Mouse (Mus musculus): ENCODE data around the gene Gp1ba. TPM values are rescaled to one million over a fixed set of nuclear protein-coding genes. Genes with fewer than 3 reads are reported as not detected.
A peak's percentile ranks its signal among the peaks of the same experiment; 100 is the strongest.

Gp1ba gene
- total RNA-seq, 2 experiments from 2014 or later = not detected

DNA sequence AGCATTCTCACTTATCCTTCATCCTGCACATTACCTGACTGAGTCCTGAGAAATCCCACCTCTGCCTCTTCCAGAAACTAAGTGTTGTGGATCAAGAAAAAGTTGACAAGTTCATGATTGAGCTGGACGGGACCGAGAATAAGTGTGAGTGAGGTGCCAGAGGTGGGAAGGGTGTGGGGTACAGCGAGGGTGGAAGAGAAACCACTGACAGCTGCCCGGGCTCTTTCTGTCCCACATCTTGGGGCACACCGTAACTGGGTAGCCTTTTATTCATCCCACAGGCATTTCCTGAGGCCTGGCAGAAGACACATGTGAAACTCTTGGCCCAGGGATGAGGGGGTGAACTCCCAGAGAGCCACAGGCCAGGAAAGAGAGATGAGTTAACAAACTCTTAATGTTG, 19.6 kb downstream of the Gp1ba start:
- no peak overlapping the region for H3K4me3 ChIP-seq
- TF ChIP-seq CTCF (conservative IDR thresholded peaks at IDR 0.05) = no peak

DNA sequence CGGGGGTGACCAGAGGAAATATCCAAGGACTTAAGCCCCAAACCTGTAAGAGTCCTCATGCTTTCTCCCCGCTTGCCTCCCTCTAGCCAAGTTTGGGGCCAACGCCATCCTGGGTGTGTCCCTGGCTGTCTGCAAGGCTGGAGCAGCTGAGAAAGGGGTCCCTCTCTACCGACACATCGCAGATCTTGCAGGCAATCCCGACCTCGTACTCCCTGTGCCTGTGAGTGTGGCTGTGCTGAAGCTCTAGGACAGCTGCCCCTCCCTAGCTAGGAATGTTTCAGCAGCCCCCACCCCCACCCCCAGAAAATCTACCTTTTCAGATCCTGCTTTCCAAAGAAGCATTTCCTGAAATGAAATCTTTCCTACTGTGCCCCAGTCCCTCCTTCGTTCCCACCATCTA, 20.0 kb downstream of the Gp1ba start:
- H3K4me3 ChIP-seq = no peak overlapping the region
- H3K27ac ChIP-seq = no peak overlapping the region
- TF ChIP-seq CTCF (conservative IDR thresholded peaks at IDR 0.05) = no peak
- DNase-seq (ENCODE audit: low spot score in 2 of 2) = no peak

More for the DNA sequence above, 19.6 kb downstream of the Gp1ba start:
- H3K27ac ChIP-seq = no peak overlapping the region
- no peak for DNase-seq (ENCODE audit: low spot score in 2 of 2)

DNA sequence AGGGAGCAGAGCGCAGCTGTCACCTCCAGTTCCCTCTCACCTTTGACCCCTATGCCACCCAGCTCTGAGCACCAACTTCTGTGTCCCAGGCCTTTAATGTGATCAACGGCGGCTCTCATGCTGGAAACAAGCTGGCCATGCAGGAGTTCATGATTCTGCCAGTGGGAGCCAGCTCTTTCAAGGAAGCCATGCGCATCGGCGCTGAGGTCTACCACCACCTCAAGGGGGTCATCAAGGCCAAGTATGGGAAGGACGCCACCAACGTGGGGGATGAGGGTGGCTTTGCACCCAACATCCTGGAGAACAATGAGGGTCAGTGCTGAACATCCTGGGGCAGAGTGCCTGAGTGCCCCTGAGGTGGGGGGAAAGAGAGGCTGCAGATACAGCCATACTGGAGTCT, 21.6 kb downstream of the Gp1ba start:
- no peak overlapping the region for H3K27ac ChIP-seq
- H3K4me3 ChIP-seq = no peak overlapping the region
- no peak for TF ChIP-seq CTCF (conservative IDR thresholded peaks at IDR 0.05)
- DNase-seq (ENCODE audit: low spot score in 2 of 2) = no peak

DNA sequence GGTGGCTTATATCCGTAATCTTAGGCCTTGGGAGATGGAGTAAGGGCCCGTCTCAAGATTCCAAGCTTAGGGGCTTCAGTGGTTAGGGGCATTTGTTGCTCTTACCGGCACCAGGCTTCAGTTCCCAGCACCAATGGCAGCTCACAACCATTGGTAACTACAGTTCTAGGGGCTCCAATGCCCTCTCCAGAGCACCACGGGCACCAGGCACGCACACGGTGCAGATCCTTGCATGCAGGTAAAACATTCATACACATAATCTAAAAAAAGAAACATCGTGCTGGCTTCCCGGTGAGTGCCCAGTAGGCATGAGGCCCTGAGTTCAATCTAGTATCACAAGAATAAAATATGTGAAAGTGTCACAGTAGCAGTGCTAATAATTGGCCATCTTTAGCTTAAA, 24.2 kb downstream of the Gp1ba start:
- H3K27ac ChIP-seq = no peak overlapping the region
- no peak for DNase-seq (ENCODE audit: low spot score in 2 of 2)
- no peak overlapping the region for H3K4me3 ChIP-seq
- no peak for TF ChIP-seq CTCF (conservative IDR thresholded peaks at IDR 0.05)

DNA sequence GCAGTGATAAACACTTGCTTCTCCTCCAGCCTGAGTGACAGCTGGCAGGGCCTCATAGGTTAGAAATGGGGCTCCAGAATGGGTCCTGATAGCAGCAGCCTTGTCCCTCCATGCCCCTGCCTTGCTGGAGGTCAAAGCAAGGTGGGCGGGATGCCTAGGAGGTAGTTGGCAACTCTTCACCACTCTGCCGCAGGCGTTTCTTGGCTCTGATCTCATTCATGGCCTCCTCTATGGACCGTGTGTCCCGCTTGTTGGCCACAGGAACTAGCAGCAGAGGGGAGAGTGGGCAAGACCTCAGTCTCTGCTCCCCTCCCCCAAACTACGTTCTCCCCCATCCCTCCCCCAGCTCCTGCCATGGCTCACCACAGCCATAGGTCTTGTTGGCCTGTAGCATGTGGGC, 25.0 kb downstream of the Gp1ba start:
- no peak for TF ChIP-seq CTCF (conservative IDR thresholded peaks at IDR 0.05)

DNA sequence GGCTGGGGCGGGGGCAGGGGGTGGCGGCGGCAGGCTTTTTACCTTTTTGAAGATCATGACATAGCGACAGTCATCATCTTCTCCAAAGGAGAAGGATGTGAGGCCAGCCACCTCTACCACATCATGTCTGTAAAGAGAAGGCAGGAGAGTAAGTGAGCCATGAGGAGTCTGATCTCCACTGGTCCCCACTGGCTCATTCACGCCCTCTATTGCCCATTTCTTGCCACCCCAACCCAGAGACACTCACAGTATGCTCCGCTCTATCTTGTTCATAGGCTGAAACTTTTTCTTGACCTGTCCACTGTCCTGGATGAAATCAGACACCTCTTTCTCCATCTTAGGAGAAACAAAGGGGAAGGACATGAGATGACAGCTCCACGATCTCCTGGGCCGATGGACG, 25.8 kb downstream of the Gp1ba start:
- H3K4me3 ChIP-seq = no peak overlapping the region
- H3K27ac ChIP-seq = no peak overlapping the region
- peak; percentile 12; the same call in 1 of the 2 replicates for TF ChIP-seq CTCF (conservative IDR thresholded peaks at IDR 0.05)
- no peak for DNase-seq (ENCODE audit: low spot score in 2 of 2)

More for the DNA sequence above, 25.0 kb downstream of the Gp1ba start:
- Histone ChIP-seq H3K27ac (no peak overlapping the region), H3K4me3 (no peak overlapping the region)
- no peak for DNase-seq (ENCODE audit: low spot score in 2 of 2)

DNA sequence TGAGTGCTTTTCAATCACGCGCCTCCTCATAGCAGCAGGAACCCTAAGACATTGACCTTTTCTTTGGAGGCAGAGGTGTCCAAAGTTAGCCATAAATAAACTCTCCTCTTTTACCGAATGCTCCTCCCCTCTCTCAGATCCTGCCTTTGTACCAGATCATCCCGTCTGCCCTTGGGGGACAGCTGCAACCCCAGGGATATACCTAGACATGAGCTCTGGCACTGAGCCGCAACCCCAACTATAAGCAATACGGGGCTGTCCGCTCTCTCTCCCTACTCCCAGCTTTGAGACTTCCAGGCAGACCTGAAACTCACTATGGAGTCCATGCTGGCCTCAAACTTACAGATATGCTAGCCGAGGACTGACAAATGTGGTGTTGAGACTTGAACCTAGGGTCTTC, 27.8 kb downstream of the Gp1ba start:
- DNase-seq (ENCODE audit: low spot score in 2 of 2) = no peak
- no peak overlapping the region for H3K27ac ChIP-seq
- no peak overlapping the region for H3K4me3 ChIP-seq
- no peak for TF ChIP-seq CTCF (conservative IDR thresholded peaks at IDR 0.05)

DNA sequence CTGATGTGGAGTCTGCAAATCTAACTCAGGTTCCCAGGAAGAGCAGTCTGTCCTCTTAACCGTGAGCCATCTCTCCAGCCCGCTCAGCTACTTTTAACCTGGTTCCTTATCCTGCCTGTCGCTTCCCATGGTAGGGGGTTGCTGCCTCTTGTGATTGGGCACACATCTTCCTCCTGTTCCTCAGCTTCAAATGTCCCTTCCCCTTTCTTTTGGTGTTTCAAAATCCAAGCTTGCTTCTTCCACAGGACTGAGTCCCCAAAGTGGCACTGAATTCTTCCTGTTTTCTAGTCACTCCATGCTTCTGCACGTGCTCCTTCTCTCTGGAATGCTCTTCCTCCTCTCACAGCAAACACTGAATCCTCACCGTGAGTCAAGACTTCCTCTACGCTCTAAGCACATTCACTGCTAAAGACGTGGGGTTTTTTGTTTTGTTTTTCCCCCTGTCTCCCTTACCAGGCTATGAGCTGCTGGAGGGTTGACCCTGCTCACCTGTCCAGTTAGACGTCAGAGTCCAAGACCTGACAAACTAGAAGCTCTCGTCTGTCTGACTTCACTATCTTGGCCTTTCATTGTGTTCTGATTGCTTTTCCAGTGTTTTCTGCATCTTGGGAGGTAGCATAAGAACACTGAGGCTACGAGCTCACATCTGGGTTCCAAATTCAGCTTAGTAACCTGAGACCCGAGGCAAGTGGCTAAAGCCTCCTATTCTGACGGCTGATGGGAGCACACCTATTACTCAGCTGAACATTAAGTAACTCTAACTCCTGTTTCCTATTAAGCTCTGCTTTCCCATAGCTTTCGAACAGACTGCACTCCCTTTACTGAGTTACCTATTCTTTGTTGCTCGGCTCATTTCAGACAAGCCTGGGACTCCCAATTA, 28.6 kb downstream of the Gp1ba start:
- no peak for TF ChIP-seq CTCF (conservative IDR thresholded peaks at IDR 0.05)
- no peak for DNase-seq (ENCODE audit: low spot score in 2 of 2)
- Histone ChIP-seq H3K4me3 (peak overlapping the region; percentile 82), H3K27ac (peak overlapping the region; percentile 99)

DNA sequence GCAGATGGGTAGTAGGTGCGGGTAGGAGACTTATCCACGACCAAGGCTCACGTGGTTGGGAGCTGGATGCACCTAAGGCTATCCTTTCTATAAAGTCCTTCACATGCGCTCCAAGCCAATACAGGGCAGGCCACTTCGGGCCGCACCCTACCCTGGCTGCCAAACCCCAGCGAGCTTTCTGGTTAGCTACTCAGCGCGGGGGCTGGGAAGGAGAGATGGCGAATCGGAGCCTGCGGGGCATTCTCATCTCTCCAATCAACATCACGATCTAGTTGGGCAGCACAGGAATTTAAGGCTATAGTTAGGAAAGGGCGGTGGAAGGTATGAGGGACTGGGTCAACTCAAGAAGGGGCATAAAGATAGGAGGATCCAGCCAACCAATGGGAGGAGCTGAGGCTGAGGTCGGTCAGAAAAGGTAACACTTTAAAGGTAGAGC, 29.4 kb downstream of the Gp1ba start:
- peak in 1 of 2 experiments; percentile 69 for DNase-seq (ENCODE audit: low spot score in 2 of 2)
- no peak for TF ChIP-seq CTCF (conservative IDR thresholded peaks at IDR 0.05)
- Histone ChIP-seq H3K27ac (peak overlapping the region; percentile 99), H3K4me3 (peak overlapping the region; percentile 82)

DNA sequence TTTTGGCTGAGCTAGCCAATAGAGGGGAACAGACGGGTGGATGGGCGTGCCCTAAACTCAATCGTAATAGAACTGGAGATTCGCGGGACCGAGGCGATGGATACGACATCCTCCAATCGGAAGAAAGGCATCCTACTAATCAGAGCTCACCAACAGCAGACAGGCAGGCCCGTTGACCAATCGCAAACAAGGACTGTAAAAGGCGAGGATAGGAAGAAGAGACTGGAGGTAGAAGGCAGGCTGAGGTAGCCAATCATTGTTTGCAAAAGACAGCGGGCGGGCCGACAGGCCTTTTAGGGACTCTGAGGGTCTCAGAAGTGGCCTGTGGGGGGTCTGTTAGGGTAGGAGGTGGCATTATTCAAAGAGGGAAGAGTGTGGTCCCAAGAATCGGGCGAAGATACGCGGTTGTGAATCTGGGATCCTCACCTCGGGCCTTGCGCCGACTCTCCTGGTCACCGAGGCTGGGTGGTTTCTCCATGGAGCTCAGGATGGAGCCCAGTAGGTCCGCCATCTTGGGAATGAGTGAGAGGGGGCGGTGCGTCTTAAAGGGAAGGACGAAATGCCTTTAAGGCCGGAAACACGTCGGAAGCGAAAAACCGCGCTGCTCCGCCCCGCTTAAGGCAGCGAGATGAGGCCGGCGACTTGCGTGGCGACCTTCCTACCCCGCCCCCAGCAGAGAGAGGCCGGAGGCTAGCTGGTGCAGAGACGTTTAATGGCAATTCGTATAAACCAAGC, 30.0 kb downstream of the Gp1ba start, which contains the start of gene Spag7:
Spag7 (minus strand) TSS at position 646 of the 735 bp plus-strand sequence.
- peak; percentile 92 to 99 for DNase-seq (ENCODE audit: low spot score in 2 of 2)
- peak within 1 kb of the TSS; percentile 99 for H3K27ac ChIP-seq
- H3K4me3 ChIP-seq = peak within 1 kb of the TSS; percentile 82
- TF ChIP-seq CTCF (conservative IDR thresholded peaks at IDR 0.05) = no peak

DNA sequence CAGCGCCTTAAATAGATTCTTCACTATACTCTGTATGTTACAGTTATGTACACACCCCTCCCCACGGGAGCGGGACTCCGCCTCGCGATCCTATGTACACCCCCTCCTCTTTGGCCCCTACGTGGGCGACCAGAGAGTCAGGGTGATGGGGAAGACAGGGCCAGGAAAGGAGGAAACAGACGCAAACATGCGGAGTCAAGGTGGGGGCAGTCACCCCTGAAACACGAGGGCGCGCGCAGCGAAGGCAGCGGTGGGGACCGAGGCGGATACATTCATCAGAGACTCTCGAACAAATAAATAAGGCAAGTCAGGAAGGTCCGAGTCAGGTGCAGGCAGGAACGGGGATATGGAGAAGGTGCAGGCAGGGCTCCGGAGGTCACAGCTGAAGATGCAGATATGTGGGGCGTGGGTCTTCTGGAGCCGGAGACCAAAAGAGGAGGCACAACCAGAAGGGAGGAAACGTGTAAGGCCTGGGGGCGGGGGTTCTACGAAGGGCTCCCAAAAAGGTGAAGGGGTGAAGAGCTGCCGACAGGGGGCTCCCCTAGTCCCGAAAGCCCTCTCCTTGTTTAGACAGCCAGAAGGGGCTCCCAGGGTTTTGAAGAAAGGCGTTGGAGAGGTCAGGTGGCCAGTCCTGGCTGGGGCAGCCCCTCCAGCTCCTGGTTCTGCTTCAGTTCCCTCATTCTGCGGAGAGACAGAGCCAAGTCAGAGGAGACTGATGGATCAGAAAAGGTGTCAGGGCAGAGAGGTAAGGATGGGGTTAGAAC, 30.8 kb downstream of the Gp1ba start:
- TF ChIP-seq CTCF (conservative IDR thresholded peaks at IDR 0.05) = peak; percentile 79
- Histone ChIP-seq H3K27ac (peak overlapping the region; percentile 99), H3K4me3 (peak overlapping the region; percentile 82)
- peak; percentile 62 to 68 for DNase-seq (ENCODE audit: low spot score in 2 of 2)

DNA sequence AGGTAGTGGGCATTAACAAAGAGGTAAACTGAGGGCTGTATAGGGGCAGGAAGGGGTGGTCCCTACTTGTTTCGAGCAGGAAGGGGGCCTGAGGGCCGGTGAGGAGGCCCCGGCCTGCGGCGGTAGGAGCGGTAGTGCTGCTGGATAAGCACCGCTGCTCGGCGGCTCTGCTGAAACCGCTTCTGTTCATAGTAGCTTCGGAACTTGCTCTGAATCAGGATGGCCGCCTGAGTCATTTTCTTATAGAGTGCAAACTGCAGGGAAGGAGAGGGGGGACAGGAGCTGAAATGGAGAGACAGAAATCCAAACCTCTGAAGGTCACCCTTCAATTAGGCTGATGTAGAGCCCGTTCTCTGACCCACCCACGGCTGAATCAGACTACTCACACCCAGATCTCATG, 31.6 kb downstream of the Gp1ba start:
- Histone ChIP-seq H3K4me3 (peak overlapping the region; percentile 82; the same call in 1 of the 2 replicates), H3K27ac (peak overlapping the region; percentile 99)
- DNase-seq (ENCODE audit: low spot score in 2 of 2) = no peak
- TF ChIP-seq CTCF (conservative IDR thresholded peaks at IDR 0.05) = no peak
